Mouse (Mus musculus): ENCODE results near the gene Pik3ip1.

DNA sequence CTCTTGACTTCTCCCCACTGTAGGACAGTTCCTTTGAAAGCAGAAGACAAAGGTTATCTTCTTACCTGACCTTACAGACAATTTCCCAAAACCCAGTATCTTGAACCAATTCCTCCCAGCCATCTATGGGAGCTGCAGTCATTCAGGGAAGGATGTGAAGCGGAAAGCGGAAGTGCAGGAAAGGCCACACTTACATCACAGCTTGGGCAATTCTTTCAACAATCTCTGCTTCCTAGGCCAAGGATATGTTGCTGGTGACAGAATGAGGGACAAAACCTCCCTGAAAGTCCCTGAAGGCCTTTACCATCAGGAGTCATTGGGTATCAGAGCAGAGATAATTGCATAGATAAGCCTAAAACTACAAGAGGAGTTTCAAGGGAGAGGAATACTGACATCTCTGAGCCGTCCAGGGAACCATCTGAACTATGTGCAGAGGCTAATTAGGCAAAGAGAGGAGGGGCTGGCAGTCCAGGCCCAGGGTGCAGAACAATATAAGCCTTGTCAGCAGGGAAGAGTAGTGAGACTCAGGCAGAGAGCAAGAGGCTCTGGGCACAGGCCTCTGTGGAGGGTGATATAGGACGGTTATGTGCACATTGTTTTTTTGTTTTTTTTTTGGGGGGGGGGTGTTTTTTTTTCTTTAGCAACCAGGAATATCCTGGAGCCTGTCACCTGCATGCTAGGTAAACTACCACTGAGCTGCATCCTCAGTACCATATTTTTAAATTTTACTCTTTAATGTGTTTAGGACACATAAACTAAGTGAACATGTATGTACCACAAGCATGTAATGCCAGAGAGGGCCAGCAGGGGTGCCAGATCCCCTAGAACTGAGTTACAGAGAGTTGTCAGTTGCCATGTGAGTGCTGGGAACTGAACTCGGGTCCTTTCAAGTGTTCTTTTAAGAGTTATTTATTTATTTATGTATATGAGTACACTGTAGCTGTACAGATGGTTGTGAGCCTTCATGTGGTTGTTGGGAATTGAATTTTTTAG lies 52.7 kb downstream of the Pik3ip1 start:
- TF ChIP-seq CTCF (IDR thresholded peaks at IDR 0.05; ENCODE audit: low read depth), result peak; percentile 37
- no peak for TF ChIP-seq EP300 (IDR thresholded peaks at IDR 0.05; ENCODE audit: low read depth)
